Mouse (Mus musculus): ENCODE measurements at regions not wholly inside any gene's neighbourhood (a gene's known extent, or its start where the extent isn't known, plus 50 kb on each side); places are given as distances from the start of the nearest gene placed in this dataset. TPM values are rescaled to one million over a fixed set of nuclear protein-coding genes. Genes with fewer than 3 reads are reported as not detected.
A peak's percentile ranks its signal among the peaks of the same experiment; 100 is the strongest.

GRCm38 (mm10) chr12:35216725-35217124 lies 169.7 kb downstream of the Snx13 start:
- no peak overlapping the region for H3K4me2 ChIP-seq
- H3K27me3 ChIP-seq: no peaks in the 10 kb centered on the region
- ATAC-seq: no peak
- no peaks in the 10 kb centered on the region for H3K9me3 ChIP-seq (replicated peaks)
- H3K4me1 ChIP-seq: no peaks in the 10 kb centered on the region
- 89% methylated on average over 2 of the region's 2 CpGs for WGBS
- no peak overlapping the region for H3K9ac ChIP-seq
- H3K4me3 ChIP-seq: no peak overlapping the region
- no peak overlapping the region for H3K27ac ChIP-seq
- H3K36me3 ChIP-seq (ENCODE audit: poor library complexity, severe bottlenecking): no peaks in the 10 kb centered on the region

GRCm38 (mm10) chr12:35209399-35209798 lies 162.4 kb downstream of the Snx13 start:
- H3K4me1 ChIP-seq: no peaks in the 10 kb centered on the region
- no peak overlapping the region for H3K27ac ChIP-seq
- H3K4me3 ChIP-seq: no peak overlapping the region
- H3K4me2 ChIP-seq: no peak overlapping the region
- no peak overlapping the region for H3K9ac ChIP-seq
- H3K9me3 ChIP-seq (replicated peaks): no peaks in the 10 kb centered on the region
- H3K27me3 ChIP-seq: no peaks in the 10 kb centered on the region
- ATAC-seq: no peak
- H3K36me3 ChIP-seq (ENCODE audit: poor library complexity, severe bottlenecking): no peaks in the 10 kb centered on the region

- no peak overlapping the region for H3K9ac ChIP-seq
- H3K27me3 ChIP-seq: no peaks in the 10 kb centered on the region
- no peak for ATAC-seq
- WGBS: 87% methylated on average over 3 of the region's 3 CpGs
- H3K9me3 ChIP-seq (replicated peaks): no peaks in the 10 kb centered on the region
- H3K36me3 ChIP-seq (ENCODE audit: poor library complexity, severe bottlenecking): no peaks in the 10 kb centered on the region
- H3K4me1 ChIP-seq: no peaks in the 10 kb centered on the region
- H3K27ac ChIP-seq: no peak overlapping the region
- no peak overlapping the region for H3K4me2 ChIP-seq
- H3K4me3 ChIP-seq: no peak overlapping the region
Observed at GRCm38 (mm10) chr12:35207605-35208004, 160.6 kb downstream of the Snx13 start.

- 83% methylated on average over 1 of the region's 1 CpGs for WGBS
- ATAC-seq: peak; percentile 45; the same call in 1 of the 2 replicates
- no peak overlapping the region for H3K4me3 ChIP-seq
- H3K4me2 ChIP-seq: no peak overlapping the region
- H3K9ac ChIP-seq: no peak overlapping the region
- no peaks in the 10 kb centered on the region for H3K4me1 ChIP-seq
- no peaks in the 10 kb centered on the region for H3K36me3 ChIP-seq (ENCODE audit: poor library complexity, severe bottlenecking)
- H3K27me3 ChIP-seq: no peaks in the 10 kb centered on the region
- no peaks in the 10 kb centered on the region for H3K9me3 ChIP-seq (replicated peaks)
- no peak overlapping the region for H3K27ac ChIP-seq
Observed at GRCm38 (mm10) chr12:35203398-35203797, 156.4 kb downstream of the Snx13 start.

- no peaks in the 10 kb centered on the region for H3K9me3 ChIP-seq (replicated peaks)
- no peak overlapping the region for H3K27ac ChIP-seq
- ATAC-seq: no peak
- no peaks in the 10 kb centered on the region for H3K4me1 ChIP-seq
- no peaks in the 10 kb centered on the region for H3K36me3 ChIP-seq (ENCODE audit: poor library complexity, severe bottlenecking)
- H3K4me2 ChIP-seq: no peak overlapping the region
- no peak overlapping the region for H3K9ac ChIP-seq
- no peak overlapping the region for H3K4me3 ChIP-seq
- no peaks in the 10 kb centered on the region for H3K27me3 ChIP-seq
- 64% methylated on average over 5 of the region's 5 CpGs for WGBS
Observed at GRCm38 (mm10) chr12:35200110-35200509, 153.1 kb downstream of the Snx13 start.

Small RNAs in the stretch of these regions (microRNA-seq; reads per million reads assigned to microRNA genes)
- not detected for gene Gm44396
